Mouse (Mus musculus) adipocyte (in vitro differentiated cells): ENCODE data around the gene Tnni1.

Experiments
- DNase-seq: peaks from one replicate; pipeline ENCODE4 v3.0.0-alpha.2; 2016; ENCODE audit warnings: low spot score

Tnni1 gene

DNA sequence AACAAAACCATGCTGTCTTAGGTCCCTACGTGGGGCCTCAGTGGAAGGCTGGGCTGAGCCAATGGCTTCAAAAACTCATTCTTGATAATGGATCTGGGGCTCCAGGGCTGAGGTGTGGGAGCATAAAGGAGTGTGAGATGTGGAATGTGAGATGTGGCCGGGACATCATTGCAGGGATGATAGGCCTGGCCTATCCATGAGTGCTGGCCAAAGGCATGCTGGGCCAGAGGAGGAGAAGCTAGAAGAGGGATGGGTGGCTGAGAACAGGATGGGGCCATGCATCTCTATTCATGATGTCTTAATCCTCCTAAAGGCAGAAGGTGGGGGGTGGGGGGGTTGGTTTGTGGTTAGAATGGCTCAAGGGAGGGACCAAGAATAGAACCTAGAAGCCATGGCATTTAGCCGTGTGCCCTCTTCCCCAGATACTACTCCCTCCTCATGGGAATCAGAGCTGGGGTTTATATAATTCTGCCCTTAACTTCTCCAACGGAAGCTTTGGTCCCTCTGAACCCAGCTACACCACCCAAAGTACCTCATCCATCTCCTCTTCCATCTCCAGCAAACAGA is 11.8 kb upstream of the Tnni1 start:
- DNase-seq, result peak; percentile 83

DNA sequence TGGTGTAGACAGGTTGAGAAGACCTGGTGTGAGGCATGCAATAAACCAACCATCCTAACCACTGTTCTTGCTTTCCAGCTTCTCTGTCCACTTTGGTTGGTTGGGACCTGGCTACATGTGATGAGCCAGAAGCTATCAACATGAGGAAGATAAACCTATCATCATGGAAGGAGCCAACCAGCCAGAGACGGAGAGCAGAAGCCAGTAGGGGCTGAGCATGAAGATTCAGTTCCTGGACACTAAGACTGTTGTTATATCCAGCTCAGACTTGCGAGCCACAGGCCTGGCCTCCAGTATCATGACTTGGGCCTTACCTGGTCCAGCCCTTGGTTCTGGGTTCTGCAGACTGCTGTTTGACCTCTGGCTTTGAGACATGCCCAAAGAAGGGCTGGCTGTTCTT is 10.8 kb upstream of the Tnni1 start:
- DNase-seq, result peak; percentile 36

DNA sequence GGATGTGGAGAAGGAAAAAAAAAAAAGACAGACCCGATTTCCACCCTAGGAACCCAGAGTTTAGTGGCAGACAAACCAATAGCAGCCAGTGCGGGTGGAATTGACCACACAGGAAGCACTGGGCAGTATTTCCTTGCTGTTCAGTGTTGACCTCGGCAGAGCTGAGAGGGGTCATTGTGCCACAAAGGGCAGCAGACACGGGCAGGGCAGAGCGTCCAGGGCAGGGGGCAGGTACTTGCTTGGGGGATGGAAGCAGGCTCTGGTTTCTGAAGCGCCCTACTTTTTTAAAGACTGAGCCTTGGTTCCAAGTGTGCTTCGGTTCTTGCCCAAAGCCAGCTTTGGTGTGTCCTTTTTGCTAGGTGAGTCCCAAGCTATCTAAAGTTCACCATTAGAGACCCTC is 9.0 kb upstream of the Tnni1 start:
- no peak for DNase-seq

DNA sequence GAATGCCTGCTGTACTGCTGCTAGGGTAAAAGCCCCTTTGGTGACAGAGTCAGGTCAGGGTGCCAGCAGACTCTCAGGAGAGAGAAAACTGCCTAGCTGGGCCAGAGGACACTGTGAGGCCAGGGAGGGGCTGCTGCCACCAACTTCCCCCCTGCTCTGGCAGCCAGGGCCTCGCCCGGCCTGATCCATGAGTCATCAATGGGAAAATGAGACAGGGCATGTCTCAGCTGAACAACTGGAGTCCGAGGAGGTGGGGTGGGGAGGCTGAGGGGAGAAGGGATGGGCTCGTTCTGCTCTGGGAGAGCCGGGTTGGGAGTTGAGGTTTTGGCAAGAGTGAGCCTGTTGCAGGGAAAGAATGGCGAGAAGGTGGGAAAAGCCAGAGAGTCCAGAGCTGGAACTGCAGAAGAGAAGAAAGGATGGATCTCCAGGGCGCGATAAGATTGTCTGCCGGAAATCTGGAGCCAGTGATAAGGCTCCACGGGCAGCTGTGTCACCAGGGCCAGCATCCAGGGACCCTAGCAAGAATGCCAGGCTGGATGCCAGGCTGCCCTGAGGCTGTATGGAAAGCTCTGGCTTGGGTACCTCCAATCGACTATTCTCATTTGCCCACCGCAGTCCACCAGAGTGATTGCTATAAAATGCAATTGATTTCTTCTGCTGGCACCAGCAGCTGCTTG is 8.2 kb upstream of the Tnni1 start:
- peak; percentile 86 for DNase-seq

DNA sequence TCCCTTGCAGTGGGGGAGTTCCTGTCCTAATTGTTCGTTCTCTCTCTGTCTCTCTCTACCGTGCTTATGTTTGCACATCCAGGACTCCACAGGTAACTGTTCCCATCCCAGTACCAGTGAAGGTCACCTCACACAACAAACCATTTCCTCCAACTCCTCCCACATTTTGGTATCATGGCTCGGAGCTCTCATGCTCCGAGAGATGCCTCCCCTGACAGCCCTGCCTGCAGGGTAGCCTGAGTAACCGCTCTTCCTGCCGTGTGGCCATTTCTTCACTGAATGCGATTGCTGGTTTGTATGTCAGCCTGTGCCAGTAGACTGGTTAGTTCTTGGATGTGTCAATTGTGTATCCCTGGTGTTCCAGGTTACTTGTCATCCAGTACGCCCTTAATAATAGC is 7.7 kb upstream of the Tnni1 start:
- DNase-seq, result peak; percentile 25

DNA sequence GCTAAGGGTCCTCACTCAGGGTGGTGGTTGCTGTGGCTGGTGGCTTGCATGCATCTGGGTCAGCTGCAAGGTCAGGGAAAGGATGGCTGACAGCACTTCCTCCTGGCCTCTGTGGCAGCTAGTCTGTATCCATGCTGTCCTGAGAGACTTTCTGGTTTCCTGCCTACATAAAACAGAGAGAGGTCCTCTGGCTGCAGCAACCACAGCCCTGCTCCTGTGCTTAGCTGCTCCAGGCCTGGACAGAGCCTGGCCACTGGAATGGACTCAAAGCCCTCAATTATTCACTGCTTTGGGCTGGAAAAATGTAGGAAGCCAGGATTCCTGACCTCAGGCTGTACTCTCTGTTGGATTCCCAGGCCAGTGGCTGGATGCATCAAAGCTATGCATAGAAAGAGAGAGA is 2.6 kb upstream of the Tnni1 start:
- DNase-seq, result peak; percentile 50

DNA sequence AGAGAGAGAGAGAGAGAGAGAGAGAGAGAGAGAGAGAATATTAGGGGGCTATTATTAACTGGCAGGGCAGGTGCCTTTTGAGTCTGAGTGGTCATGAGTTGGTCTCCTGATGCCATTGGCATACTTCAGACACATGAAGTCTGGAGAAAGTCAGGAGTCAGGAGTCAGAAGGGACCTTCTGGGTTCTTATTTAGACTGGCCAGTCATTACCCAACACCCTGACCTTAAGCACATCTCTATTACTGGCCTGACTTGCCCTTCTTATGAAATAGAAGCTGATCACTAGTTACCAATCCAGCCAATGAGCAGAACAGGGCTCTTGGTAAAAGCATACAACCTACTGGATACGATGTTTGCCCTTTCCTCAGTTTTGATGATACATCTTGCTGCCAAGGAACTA is 2.2 kb upstream of the Tnni1 start:
- DNase-seq, result peak; percentile 81

DNA sequence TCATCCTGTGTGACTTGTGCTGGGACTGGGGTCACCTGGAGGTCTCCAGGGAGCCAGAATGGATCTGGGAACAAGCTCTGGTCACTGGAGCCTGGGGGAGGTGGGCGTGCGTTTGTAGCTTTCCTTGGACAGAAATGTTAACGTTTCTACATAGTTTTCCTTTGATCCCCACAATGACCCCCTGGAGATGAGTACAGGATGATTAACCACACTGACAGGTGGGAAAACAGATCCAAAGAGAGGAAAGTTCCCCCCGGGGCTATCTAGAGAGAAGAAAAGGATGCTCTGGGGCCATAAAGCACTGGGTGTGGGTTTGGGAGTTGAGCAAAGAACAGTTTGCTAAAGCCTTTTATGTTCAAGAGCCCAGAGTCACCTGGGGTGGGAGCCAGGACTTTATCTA is 1.4 kb downstream of the Tnni1 start:
- no peak for DNase-seq

DNA sequence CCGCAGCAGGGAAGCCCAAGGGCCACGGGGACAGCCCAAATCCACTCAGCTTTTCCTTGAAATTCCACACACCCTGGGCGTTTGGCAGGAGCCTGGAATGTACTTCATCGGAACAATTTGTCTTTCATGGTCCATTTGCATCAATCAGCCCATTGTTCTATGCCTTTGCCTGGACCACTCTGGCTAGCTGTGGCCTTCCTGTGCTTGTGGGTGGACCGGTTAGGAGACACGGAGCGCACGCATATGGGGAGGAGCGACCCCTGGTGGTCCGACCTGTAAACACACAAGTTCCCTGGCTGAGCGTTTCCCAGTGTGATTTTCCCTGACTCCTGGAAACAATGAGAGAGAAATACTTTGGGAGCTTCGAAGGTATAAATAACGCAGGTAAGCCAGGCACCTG is 2.0 kb downstream of the Tnni1 start:
- peak; percentile 80 for DNase-seq

DNA sequence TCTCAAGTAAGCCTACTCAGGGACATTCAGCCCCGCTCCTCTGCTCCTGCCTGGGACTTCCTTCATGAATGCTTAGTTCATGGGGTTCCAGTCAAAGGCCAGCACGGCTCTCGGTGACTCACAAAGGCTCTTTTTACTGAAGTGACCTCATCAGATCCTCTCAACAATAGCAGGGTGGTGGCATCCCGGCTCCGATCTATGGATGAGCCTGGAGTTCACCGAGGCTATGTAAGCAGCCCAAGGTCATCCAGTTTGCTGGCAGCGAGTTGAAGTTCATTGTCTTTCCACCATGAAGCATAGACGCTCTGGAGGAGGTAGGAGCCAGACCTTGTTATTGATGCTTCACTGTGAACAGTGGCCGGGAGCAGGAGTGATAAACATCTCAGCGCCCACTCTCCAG is 3.6 kb downstream of the Tnni1 start:
- DNase-seq, result no peak

DNA sequence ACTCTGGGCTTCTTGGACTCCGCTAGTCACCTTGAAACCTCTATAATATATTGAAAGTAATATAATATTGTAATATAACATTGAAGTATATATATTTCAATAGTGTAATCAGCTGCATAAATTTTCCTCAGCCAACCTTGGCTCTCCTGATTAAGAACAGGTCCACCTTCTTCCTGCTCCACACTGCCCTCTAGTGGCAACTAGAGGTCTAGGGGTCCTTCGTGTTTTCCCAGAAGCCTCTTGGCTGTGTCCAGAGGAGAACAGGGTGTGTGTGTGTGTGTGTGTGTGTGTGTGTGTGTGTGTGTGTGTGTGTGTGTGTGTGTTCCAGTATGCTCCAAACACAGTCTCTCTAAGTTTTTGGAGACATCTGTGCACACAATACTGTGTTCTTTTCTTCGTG is 8.6 kb downstream of the Tnni1 start:
- DNase-seq, result peak; percentile 91

DNA sequence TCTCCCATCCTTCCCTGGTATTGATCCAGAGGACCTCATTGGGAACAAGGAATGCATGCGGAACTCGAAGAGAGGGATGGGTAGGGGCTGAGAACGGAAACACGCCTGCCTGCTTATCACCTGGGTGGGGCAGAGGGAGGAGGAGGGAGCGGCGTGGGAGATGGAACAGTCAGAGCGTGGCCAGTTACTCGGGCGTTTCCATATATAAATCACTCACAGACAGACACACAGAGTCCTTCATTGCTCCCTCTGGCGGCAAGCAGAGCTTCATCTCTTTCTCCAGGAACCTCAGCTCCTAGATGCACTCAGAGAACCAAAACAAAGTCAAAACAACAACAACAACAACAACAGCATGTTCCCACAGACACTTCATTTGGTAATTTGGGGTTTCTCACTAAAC is 9.5 kb downstream of the Tnni1 start:
- DNase-seq, result peak; percentile 39

DNA sequence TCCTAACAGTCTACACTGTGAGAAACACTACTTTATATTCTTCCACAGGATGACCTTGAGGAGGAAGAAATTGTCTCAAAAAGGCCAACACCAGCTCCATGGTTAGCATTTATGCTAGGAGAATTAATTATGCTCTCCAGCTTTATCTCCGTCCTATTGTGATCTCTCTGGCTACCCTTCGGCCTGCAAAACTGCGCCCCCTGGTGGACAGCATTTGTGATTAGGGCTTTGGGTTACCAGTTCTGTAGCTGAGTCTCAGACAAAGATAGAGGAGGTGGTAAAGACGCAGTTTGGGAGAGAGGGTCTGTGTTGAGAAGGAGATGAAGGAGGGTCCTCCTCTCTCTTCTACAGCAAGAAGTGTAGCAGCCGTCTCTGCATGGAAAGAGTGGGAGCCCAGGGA is 10.6 kb downstream of the Tnni1 start:
- DNase-seq, result peak; percentile 76

DNA sequence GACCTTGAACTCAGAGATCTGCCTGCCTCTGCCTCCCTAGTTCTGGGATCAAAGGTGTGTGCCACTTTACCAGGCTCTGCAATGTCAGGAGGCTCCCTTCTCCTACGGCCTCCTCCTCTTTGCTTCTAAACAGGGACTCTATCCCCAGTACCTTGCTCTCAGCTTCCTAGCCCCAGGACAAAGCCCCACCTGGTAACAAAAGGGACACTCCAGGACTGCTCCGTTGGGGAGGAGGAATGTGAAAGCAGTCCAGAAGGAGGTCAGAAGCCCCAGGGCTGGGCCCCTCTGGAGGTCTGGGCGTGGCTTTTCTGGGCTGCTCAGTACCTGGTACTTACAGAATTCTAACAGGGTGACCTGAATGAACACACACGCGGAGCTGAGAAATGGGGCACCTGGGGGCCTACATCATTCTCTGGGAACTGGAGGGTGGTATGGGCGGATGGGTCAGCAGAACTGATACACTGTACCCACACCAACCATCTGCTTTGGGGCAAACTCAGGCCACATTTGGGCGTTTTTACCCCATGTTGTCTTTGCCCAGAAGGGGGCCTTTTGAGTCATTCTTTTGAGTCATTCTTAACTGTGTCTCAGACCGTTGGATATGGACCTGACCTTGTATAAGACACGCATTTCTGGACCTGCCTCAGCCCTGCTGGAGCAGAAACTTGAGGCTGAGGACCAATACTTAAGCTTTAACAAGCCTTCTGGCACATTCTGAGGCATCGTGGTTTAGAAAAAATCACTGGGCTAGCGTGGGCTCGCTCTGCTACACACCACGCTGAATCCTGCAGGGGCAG is 13.1 kb downstream of the Tnni1 start:
- DNase-seq, result no peak

DNA sequence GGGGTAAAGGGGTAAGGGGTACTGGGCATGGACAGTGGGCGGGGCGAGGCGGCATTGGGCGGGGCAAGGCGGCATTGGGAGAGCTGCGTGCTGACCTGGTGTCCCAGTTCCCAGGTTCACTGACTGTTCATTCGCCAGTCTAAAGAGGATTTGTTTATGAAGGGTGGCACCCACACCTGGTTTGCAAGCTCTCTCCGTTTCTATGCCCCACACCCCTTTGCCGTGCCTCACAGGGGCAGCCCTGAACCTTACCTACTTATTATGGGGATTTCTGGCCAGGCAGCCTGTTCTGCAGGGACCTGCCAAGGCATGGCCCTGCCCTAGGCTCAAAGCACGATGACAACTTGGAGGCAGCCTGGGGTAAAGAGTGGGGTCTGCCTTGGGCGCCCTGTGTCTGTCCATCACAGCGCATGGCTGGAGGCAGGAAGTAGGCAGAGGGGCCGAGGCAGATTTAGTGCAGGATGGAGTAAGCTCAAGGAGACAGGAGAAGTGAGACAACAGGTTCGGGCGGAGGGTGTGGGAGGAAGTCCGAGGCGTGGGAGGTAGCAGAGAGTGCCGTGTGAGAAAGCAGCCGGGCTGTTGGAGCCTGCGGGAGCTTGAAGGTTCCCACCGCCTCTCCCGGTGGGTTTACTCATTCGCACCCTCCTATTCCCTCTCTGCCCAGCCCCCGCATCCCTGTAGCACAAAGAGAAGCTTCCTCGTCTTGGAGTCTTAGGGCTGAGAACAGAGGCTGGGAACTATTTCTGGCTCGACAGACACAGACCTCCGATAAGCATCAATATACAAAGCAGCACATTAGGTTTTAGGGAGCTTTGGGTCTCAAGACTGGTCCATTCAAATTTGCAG is 14.4 kb downstream of the Tnni1 start:
- no peak for DNase-seq

DNA sequence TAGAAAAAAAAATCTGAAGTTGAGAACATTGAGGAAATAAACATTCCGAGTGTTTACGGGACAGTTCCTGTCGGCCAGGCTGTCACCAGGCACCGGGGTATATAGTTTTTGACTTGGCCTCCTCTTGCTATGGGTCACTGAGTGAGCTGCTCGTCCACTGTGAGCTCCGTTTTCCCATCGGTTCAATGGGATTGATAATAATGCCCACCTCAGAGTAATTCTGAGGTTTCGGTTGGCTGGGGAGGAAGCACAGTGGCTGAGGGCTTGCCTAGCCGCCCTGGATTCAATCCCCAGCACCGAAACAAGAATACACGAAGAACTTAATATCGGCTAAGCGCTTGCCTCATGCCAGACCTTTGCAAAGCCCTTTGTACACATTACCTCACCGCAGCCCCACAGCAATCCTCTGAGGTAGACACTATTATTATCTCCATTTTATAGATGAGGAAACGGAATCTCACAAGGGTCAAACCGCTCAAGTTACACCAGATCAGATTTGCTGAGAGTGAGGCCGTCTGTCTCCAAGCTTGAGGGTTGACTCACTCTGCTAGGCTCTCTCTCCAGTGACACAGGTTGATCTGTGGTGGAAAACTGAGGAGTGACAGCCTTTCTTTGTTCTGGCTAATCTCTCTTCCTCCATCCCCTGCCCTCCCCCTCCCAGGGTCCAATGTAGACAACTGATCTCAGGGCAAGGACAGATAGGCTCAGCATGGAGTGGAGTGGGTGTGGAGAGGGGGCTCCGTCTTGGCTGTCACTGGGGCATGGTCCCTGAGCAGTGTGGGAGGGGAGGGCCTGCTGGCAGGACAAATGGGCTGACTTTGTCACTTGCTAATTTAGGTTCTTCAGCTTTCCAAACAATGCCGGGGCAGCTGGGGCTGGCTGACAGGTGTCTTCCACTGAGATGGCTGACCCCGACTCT is 15.2 kb downstream of the Tnni1 start:
- DNase-seq, result no peak

DNA sequence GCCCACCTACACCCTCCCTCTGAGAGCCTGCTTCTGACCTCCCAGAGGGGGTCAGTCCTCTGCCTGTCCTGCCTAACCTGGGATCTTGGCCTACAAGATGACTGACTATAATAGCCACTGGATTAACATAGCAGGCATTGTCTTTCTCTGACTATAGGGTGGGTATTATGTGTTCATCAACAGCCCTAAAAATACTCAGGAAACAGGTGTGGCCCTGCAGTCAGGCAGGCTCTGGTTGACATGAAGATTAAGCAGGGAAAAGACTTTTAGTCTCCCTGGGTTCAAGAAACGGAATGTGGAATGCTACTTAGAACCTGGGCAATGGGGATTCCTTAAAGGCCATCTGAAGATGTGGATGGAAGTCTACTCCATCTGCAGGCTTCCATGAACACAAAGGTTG is 19.3 kb downstream of the Tnni1 start:
- DNase-seq, result no peak

DNA sequence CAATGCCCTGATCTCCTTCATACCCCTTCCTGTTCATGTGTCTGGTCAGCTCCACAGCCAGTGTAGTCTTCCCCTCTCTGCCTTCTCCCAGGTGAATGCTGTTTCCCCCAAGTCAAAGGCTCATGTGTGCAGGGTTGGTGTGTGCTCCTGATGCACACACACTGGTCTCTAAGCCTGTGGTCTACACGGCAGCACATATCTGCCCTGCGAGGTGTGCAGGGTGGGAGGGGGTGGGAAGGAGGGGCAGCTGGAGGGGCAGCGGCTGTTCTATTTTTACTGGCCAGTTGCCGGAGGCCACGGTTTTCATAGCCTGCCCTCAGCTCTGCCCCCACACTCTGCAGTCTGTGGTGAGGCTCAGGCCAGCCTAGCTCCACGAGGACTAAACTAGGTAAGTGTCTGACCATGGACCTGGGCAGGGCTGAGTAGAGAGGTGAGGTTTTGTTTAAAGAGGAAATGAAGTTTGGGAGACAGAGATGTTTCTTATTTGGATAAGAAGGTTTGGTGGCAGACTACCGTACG is 19.9 kb downstream of the Tnni1 start:
- no peak for DNase-seq

DNA sequence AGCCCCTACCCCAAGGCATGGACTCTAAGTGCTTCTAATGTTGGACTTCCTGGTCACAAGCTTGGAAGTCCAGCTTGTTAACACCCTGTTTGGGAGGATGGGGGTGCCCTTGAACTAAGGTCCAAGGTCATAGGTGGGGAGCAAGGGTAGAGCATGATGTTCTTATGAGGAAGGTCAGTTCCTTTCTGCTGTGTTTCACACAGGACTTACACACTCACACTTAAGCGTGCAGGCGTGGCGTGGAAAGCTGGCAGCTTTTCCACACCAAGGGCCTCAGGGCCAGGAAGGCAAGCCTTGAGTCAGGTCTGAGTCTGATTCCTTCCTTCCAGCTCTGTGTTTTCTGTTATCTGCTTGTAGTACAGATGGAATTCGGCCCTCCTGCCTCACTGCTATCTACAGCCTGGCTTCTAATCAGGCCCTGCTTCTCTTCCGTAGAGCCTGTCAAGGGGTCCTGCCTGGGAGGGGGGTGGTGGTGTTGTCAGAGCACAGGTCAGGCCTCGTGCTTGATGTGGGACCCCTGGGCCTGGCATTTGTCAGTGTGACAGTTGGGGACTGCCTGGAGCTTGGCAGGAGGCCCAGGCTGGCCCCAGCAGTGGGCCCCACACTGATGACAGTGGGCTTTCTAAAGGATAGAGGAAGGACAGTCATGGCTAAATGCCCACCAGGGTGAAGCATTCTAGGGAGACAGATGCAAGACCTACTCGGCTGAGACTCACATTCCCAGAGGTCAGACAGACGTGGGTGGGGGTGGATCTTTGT is 21.1 kb downstream of the Tnni1 start:
- no peak for DNase-seq

DNA sequence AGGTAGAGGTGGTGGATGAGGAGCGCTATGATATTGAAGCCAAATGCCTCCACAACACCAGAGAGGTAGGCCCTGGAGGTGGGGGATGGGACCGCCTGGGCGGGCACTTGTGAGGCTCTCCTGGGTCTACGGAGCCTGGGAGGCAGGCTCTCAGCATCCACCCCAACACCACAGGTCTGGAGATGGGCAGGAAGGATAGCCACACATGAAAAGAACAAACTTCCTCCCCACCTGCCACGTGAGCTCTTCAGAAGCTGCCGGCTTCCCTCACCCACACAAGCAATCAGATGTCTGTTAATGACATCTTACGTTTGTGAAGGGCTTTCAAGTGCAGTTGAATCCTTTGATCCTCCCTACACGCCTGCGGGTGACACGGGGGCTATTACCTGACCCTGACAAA is 28.3 kb downstream of the Tnni1 start:
- no peak for DNase-seq

DNA sequence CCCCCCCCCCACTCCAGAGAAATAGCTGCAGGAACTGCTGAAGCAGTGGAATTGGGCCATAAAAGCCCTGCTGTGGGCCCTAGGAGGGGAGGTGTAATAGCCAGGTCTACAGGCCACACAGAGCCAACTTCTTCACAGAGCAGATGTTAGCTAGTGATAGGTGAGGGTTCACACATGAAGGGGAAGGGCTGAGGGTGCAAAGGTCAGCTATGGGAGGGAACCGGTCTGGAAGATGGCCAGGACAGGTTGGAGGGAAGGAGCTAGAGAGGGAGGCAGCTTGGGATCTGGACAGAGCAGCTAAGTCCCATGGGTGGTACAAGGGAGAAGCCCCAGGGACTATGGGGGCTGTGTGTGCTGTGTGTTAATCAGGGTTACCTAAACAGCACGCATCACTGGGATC is 30.9 kb downstream of the Tnni1 start:
- no peak for DNase-seq
